Mouse (Mus musculus): Measurements from ENCODE around the gene Cyp4a31. TPM values are rescaled to one million over a fixed set of nuclear protein-coding genes. Genes with fewer than 3 reads are reported as not detected.
"Not testable (repeated sequence)": the region's sequence is repeated elsewhere in the genome, so short reads cannot be mapped to it uniquely, and the experiment has no call there.

Cyp4a31 gene
- polyA plus RNA-seq, 1 experiment = not detected

GRCm38 (mm10) chr4:115614005-115614404 is 50.6 kb downstream of the Cyp4a31 start:
- Histone ChIP-seq H3K4me3 (ENCODE audit: insufficient read depth, poor library complexity, severe bottlenecking) (no peak overlapping the region), H3ac (ENCODE audit: control insufficient read depth, insufficient read length, low read depth) (no peak overlapping the region), H3K79me2 (ENCODE audit: control insufficient read depth, insufficient read depth) (no peaks in the 10 kb centered on the region), H3K36me3 (ENCODE audit: control insufficient read depth, insufficient read depth) (no peaks in the 10 kb centered on the region), H3K27me3 (ENCODE audit: control insufficient read depth, insufficient read depth, insufficient read length) (no peaks in the 10 kb centered on the region), H3K79me3 (ENCODE audit: low read depth) (no peaks in the 10 kb centered on the region)
- TF ChIP-seq MYOD1 (IDR thresholded peaks at IDR 0.05; ENCODE audit: control insufficient read depth, insufficient read length, low read depth) (no peak), MYOG (IDR thresholded peaks at IDR 0.05; ENCODE audit: control insufficient read depth, extremely low read depth, insufficient read length) (no peak), CEBPB (IDR thresholded peaks at IDR 0.05; ENCODE audit: low read depth) (no peak), CTCF (IDR thresholded peaks at IDR 0.05; ENCODE audit: control insufficient read depth, insufficient read depth, insufficient read length) (no peak), FOSL1 (IDR thresholded peaks at IDR 0.05; ENCODE audit: insufficient read depth, low read length, poor library complexity, severe bottlenecking) (no peak), MAX (IDR thresholded peaks at IDR 0.05) (no peak), USF1 (IDR thresholded peaks at IDR 0.05; ENCODE audit: low read depth) (no peak)

GRCm38 (mm10) chr4:115625560-115625959 is 62.1 kb downstream of the Cyp4a31 start:
- not testable (repeated sequence) for H3ac ChIP-seq (ENCODE audit: control insufficient read depth, insufficient read length, low read depth); H3K4me3 ChIP-seq (ENCODE audit: insufficient read depth, poor library complexity, severe bottlenecking); H3K36me3 ChIP-seq (ENCODE audit: control insufficient read depth, insufficient read depth); H3K79me2 ChIP-seq (ENCODE audit: control insufficient read depth, insufficient read depth); H3K27me3 ChIP-seq (ENCODE audit: control insufficient read depth, insufficient read depth, insufficient read length); H3K79me3 ChIP-seq (ENCODE audit: low read depth)

Other genes starting within 250 kb of the Cyp4a31 start
- gene Cyp4a12b, start 152.0 kb upstream of the Cyp4a31 start, polyA plus RNA-seq (2012; fragmentation: generic; extraction: Trizol) = 0.07 TPM
- not detected for gene Cyp4a30b, start 111.0 kb upstream of the Cyp4a31 start, polyA plus RNA-seq (2012; fragmentation: generic; extraction: Trizol)
- gene Cyp4a14, start 67.5 kb upstream of the Cyp4a31 start, polyA plus RNA-seq (2012; fragmentation: generic; extraction: Trizol) = not detected
- not detected for gene Cyp4a10, start 45.4 kb upstream of the Cyp4a31 start, polyA plus RNA-seq (2012; fragmentation: generic; extraction: Trizol)
- gene Cyp4a32, start 37.3 kb downstream of the Cyp4a31 start, polyA plus RNA-seq (2012; fragmentation: generic; extraction: Trizol) = not detected
- gene Cyp4b1, start 84.1 kb downstream of the Cyp4a31 start, polyA plus RNA-seq (2012; fragmentation: generic; extraction: Trizol) = not detected
- 12.6 TPM for gene Efcab14, start 174.1 kb downstream of the Cyp4a31 start, polyA plus RNA-seq (2012; fragmentation: generic; extraction: Trizol)
- gene Tex38, start 217.4 kb downstream of the Cyp4a31 start, polyA plus RNA-seq (2012; fragmentation: generic; extraction: Trizol) = not detected
- 15.7 TPM for gene Atpaf1, start 221.2 kb downstream of the Cyp4a31 start, polyA plus RNA-seq (2012; fragmentation: generic; extraction: Trizol)